Mouse (Mus musculus) heart, postnatal 0 days (tissue): ENCODE measurements around the gene Zfr2.

ENCODE experiments used
- CTCF ChIP-seq: IDR thresholded peaks from 2 replicates; pipeline ENCODE4 v1.5.1; 2016; ENCODE audit warnings: antibody characterized with exemption, control low read depth, low read depth
- EP300 ChIP-seq: IDR thresholded peaks from 2 replicates; pipeline ENCODE4 v1.6.1; 2016; ENCODE audit warnings: antibody characterized with exemption, low read depth

- peak; percentile 79 for TF ChIP-seq CTCF
- no peak for TF ChIP-seq EP300
Observed at GRCm38 (mm10) chr10:81217964-81218363, 15.0 kb upstream of the Zfr2 start.
